Mouse (Mus musculus) cerebellum, adult 2 months (tissue): ENCODE data around the gene Gmeb2.

ENCODE experiments used
- CTCF ChIP-seq: fragments of 200-500 bp; IDR thresholded peaks from 2 replicates; pipeline ENCODE4 v1.5.1; 2011; ENCODE audit warnings: low read depth, mild to moderate bottlenecking, control low read depth, low read length, moderate library complexity, borderline replicate concordance; ENCODE audit not compliant: insufficient read depth
- POLR2A ChIP-seq: fragments of 200-500 bp; IDR thresholded peaks from 2 replicates; pipeline ENCODE4 v1.6.1; 2011; ENCODE audit warnings: low read length, control low read depth, borderline replicate concordance; ENCODE audit not compliant: insufficient read depth

DNA sequence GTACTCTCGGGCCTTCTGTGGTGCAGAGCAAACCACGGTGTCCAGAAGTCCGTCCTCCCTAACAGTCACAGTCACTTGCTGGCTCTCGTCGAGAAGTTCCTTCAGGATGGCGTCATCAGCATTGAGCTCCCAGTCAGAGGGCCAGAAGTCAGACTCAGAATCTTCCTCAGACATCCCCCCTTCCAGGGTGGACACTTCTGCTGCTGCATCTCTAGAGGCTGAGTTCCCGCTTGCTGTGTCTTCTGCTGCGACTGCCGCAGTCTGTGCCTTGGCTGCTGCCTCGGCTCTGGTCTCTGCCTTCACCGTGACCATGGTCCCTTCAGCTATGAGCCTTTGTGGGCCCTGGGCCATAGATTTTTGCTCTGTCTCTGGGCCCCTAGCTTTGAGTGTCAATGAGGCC is 53.2 kb downstream of the Gmeb2 start:
- no peak for TF ChIP-seq POLR2A
- TF ChIP-seq CTCF = no peak
